Mouse (Mus musculus): Measurements from ENCODE around the gene Lbh.

GRCm38 (mm10) chr17:72909061-72909852 is 8.8 kb upstream of the Lbh start:
- TF ChIP-seq CTCF (IDR thresholded peaks at IDR 0.05; ENCODE audit: low read depth) = no peak
- TF ChIP-seq EP300 (optimal IDR thresholded peaks at IDR 0.05) = no peak

Data from stomach, postnatal 0 days (tissue).